Mouse (Mus musculus) thymus, adult 2 months (tissue): ENCODE measurements around the gene Arpc2.

Source experiments
- CTCF ChIP-seq: fragments of 200-500 bp; IDR thresholded peaks from 2 replicates; pipeline ENCODE4 v1.5.1; 2012; ENCODE audit warnings: mild to moderate bottlenecking, control low read depth, low read length, moderate library complexity, borderline replicate concordance; ENCODE audit not compliant: control insufficient read depth, poor library complexity, insufficient read depth; ENCODE audit errors: extremely low read depth
- POLR2A ChIP-seq: fragments of 200-500 bp; IDR thresholded peaks from 2 replicates; pipeline ENCODE4 v1.6.1; 2012; ENCODE audit warnings: mild to moderate bottlenecking, low read length, control low read depth, moderate library complexity; ENCODE audit not compliant: control insufficient read depth, poor library complexity, insufficient read depth; ENCODE audit errors: extremely low read depth

- no peak for TF ChIP-seq CTCF
- no peak for TF ChIP-seq POLR2A
These were observed 69.6 kb downstream of the Arpc2 start, which contains the start of gene Tmbim1 for GRCm38 (mm10) chr1:74305522-74305921.
